Mouse (Mus musculus) liver, embryonic 16.5 days (tissue): ENCODE measurements at regions not wholly inside any gene's neighbourhood (a gene's known extent, or its start where the extent isn't known, plus 50 kb on each side); places are given as distances from the start of the nearest gene placed in this dataset.

Source experiments
- ATAC-seq: fragments of 200-750 bp; cut with Nextera tagmentation; 2 replicates; pipeline ENCODE4 v1.8.0; 2017; ENCODE audit warnings: low read depth, mild to moderate bottlenecking, moderate number of reproducible peaks, moderate library complexity
- H3K27ac ChIP-seq: fragments of 300-500 bp; sonication (generic); 2 replicates; pipeline ENCODE4 v1.5.1; 2014; ENCODE audit warnings: mild to moderate bottlenecking, low read length
- H3K27me3 ChIP-seq: fragments of 300-500 bp; sonication (generic); 2 replicates; pipeline ENCODE4 v1.6.1; 2014; ENCODE audit warnings: low read depth, low read length, mixed read lengths; ENCODE audit not compliant: control insufficient read depth, insufficient read depth
- H3K36me3 ChIP-seq: fragments of 300-500 bp; sonication (generic); 2 replicates; pipeline ENCODE4 v1.6.1; 2014; ENCODE audit warnings: mild to moderate bottlenecking; ENCODE audit not compliant: control insufficient read depth, insufficient read depth
- H3K4me1 ChIP-seq: fragments of 300-500 bp; sonication (generic); 2 replicates; pipeline ENCODE4 v1.6.1; 2014; ENCODE audit warnings: low read depth, low read length, mixed read lengths; ENCODE audit not compliant: control insufficient read depth
- H3K4me2 ChIP-seq: fragments of 300-500 bp; sonication (generic); 2 replicates; pipeline ENCODE4 v1.6.1; 2014; ENCODE audit warnings: low read depth, low read length, mixed read lengths
- H3K4me3 ChIP-seq: fragments of 300-500 bp; sonication (generic); 2 replicates; pipeline ENCODE4 v1.5.1; 2014; ENCODE audit warnings: low read depth, mild to moderate bottlenecking, low read length
- H3K9ac ChIP-seq: fragments of 300-500 bp; sonication (generic); 2 replicates; pipeline ENCODE4 v1.6.1; 2014; ENCODE audit warnings: low read depth, low read length
- H3K9me3 ChIP-seq: fragments of 300-500 bp; sonication (generic); replicated peaks from 2 replicates; pipeline ENCODE4 v1.6.1; 2016; ENCODE audit warnings: low read length; ENCODE audit not compliant: control insufficient read depth
- WGBS: fragments of 180-500 bp; shearing (Covaris S2); extraction: QIAGEN DNeasy Blood & Tissue Kit; methylation state at CpG from one replicate; pipeline ENCODE4 v1.1.7; 2014; ENCODE audit not compliant: insufficient replicate concordance; 5-methylcytosine and 5-hydroxymethylcytosine counted together

- H3K27ac ChIP-seq: no peak overlapping the region
- no peak for ATAC-seq
- H3K4me1 ChIP-seq: no peaks in the 10 kb centered on the region
- WGBS: 63% methylated on average over 20 of the region's 20 CpGs
- no peaks in the 10 kb centered on the region for H3K36me3 ChIP-seq
- H3K4me3 ChIP-seq: no peak overlapping the region
- H3K4me2 ChIP-seq: no peak overlapping the region
- H3K27me3 ChIP-seq: no peaks in the 10 kb centered on the region
- no peaks in the 10 kb centered on the region for H3K9me3 ChIP-seq
- H3K9ac ChIP-seq: no peak overlapping the region
Observed at GRCm38 (mm10) chr14:46670221-46671046, 89.9 kb upstream of the Cdkn3 start.

- H3K4me2 ChIP-seq: no peak overlapping the region
- H3K36me3 ChIP-seq: no peaks in the 10 kb centered on the region
- no peak for ATAC-seq
- H3K4me1 ChIP-seq: no peaks in the 10 kb centered on the region
- 44% methylated on average over 3 of the region's 3 CpGs for WGBS
- H3K4me3 ChIP-seq: no peak overlapping the region
- no peaks in the 10 kb centered on the region for H3K9me3 ChIP-seq
- H3K27ac ChIP-seq: no peak overlapping the region
- no peak overlapping the region for H3K9ac ChIP-seq
- H3K27me3 ChIP-seq: no peaks in the 10 kb centered on the region
Observed at GRCm38 (mm10) chr14:46668275-46668674, 92.1 kb upstream of the Cdkn3 start.

- H3K27ac ChIP-seq: no peak overlapping the region
- H3K9me3 ChIP-seq: no peaks in the 10 kb centered on the region
- ATAC-seq: no peak
- no peak overlapping the region for H3K4me3 ChIP-seq
- no peak overlapping the region for H3K9ac ChIP-seq
- WGBS: 63% methylated on average over 6 of the region's 6 CpGs
- H3K4me1 ChIP-seq: peaks cover 2% of the 10 kb centered on the region; the same call in 1 of the 2 replicates
- no peaks in the 10 kb centered on the region for H3K27me3 ChIP-seq
- no peaks in the 10 kb centered on the region for H3K36me3 ChIP-seq
- no peak overlapping the region for H3K4me2 ChIP-seq
Observed at GRCm38 (mm10) chr14:46664305-46664704, 96.0 kb upstream of the Cdkn3 start.

- Histone ChIP-seq H3K9me3 (no peaks in the 10 kb centered on the region), H3K9ac (no peak overlapping the region), H3K4me2 (no peak overlapping the region), H3K4me3 (no peak overlapping the region), H3K27me3 (no peaks in the 10 kb centered on the region), H3K36me3 (no peaks in the 10 kb centered on the region), H3K4me1 (peaks cover 2% of the 10 kb centered on the region; the same call in 1 of the 2 replicates), H3K27ac (no peak overlapping the region)
- WGBS: 52% methylated on average over 5 of the region's 5 CpGs
- ATAC-seq: no peak
Observed at GRCm38 (mm10) chr14:46663529-46663928, 96.8 kb upstream of the Cdkn3 start.

GRCm38 (mm10) chr14:46661792-46662545 lies 98.4 kb upstream of the Cdkn3 start:
- Histone ChIP-seq H3K9ac (no peak overlapping the region), H3K27me3 (no peaks in the 10 kb centered on the region), H3K4me3 (no peak overlapping the region), H3K4me2 (no peak overlapping the region), H3K4me1 (peaks cover 2% of the 10 kb centered on the region; the same call in 1 of the 2 replicates), H3K36me3 (no peaks in the 10 kb centered on the region), H3K27ac (no peak overlapping the region), H3K9me3 (no peaks in the 10 kb centered on the region)
- WGBS: 34% methylated on average over 9 of the region's 9 CpGs
- no peak for ATAC-seq

GRCm38 (mm10) chr14:46661118-46661791 lies 99.1 kb upstream of the Cdkn3 start:
- WGBS: 50% methylated on average over 3 of the region's 3 CpGs
- Histone ChIP-seq H3K4me2 (no peak overlapping the region), H3K27me3 (no peaks in the 10 kb centered on the region)

GRCm38 (mm10) chr14:46659365-46659764 lies 101.0 kb upstream of the Cdkn3 start:
- Histone ChIP-seq H3K36me3 (no peaks in the 10 kb centered on the region), H3K9me3 (no peaks in the 10 kb centered on the region), H3K27ac (no peak overlapping the region), H3K4me1 (peaks cover 2% of the 10 kb centered on the region; the same call in 1 of the 2 replicates), H3K4me3 (no peak overlapping the region), H3K9ac (no peak overlapping the region), H3K27me3 (no peaks in the 10 kb centered on the region), H3K4me2 (no peak overlapping the region)
- WGBS: 48% methylated on average over 4 of the region's 4 CpGs
- ATAC-seq: no peak

More at GRCm38 (mm10) chr14:46661118-46661791, 99.1 kb upstream of the Cdkn3 start:
- no peaks in the 10 kb centered on the region for H3K9me3 ChIP-seq
- no peak for ATAC-seq
- no peak overlapping the region for H3K9ac ChIP-seq
- no peak overlapping the region for H3K27ac ChIP-seq
- no peaks in the 10 kb centered on the region for H3K36me3 ChIP-seq
- peaks cover 2% of the 10 kb centered on the region; the same call in 1 of the 2 replicates for H3K4me1 ChIP-seq
- H3K4me3 ChIP-seq: no peak overlapping the region

GRCm38 (mm10) chr14:46656249-46656648 lies 104.1 kb upstream of the Cdkn3 start:
- no peak overlapping the region for H3K27ac ChIP-seq
- 64% methylated on average over 10 of the region's 10 CpGs for WGBS
- no peak overlapping the region for H3K4me3 ChIP-seq
- no peak overlapping the region for H3K4me2 ChIP-seq
- no peak overlapping the region for H3K9ac ChIP-seq
- no peaks in the 10 kb centered on the region for H3K9me3 ChIP-seq
- H3K27me3 ChIP-seq: no peaks in the 10 kb centered on the region
- H3K36me3 ChIP-seq: no peaks in the 10 kb centered on the region
- ATAC-seq: no peak
- H3K4me1 ChIP-seq: no peaks in the 10 kb centered on the region
